Mouse (Mus musculus) kidney, embryonic 14.5 days (tissue): ENCODE results near the gene Amotl1. TPM values are rescaled to one million over a fixed set of nuclear protein-coding genes. Genes with fewer than 3 reads are reported as not detected.
A peak's percentile ranks its signal among the peaks of the same experiment; 100 is the strongest.

Experiments
- ATAC-seq: fragments of 200-750 bp; cut with Nextera tagmentation; 2 replicates; pipeline ENCODE4 v1.8.0; 2017; ENCODE audit warnings: moderate number of reproducible peaks, mild to moderate bottlenecking, moderate TSS enrichment, moderate library complexity; ENCODE audit not compliant: low FRiP score, low TSS enrichment
- H3K27ac ChIP-seq: fragments of 300-500 bp; sonication (generic); 2 replicates; pipeline ENCODE4 v1.5.1; 2014; ENCODE audit warnings: low read depth, mild to moderate bottlenecking, low read length, moderate library complexity, mixed read lengths
- H3K27me3 ChIP-seq: fragments of 300-500 bp; sonication (generic); 2 replicates; pipeline ENCODE4 v1.6.1; 2014; ENCODE audit warnings: mild to moderate bottlenecking, low read length; ENCODE audit not compliant: control insufficient read depth, insufficient read depth
- H3K36me3 ChIP-seq: fragments of 300-500 bp; sonication (generic); 2 replicates; pipeline ENCODE4 v1.6.1; 2014; ENCODE audit warnings: low read length, mixed read lengths; ENCODE audit not compliant: control insufficient read depth, insufficient read depth
- H3K4me1 ChIP-seq: fragments of 300-500 bp; sonication (generic); 2 replicates; pipeline ENCODE4 v1.6.1; 2014; ENCODE audit warnings: low read length, mixed read lengths; ENCODE audit not compliant: control insufficient read depth, insufficient read depth
- H3K4me2 ChIP-seq: fragments of 300-500 bp; sonication (generic); replicated peaks from 2 replicates; pipeline ENCODE4 v1.6.1; 2014; ENCODE audit warnings: low read depth, mild to moderate bottlenecking, low read length
- H3K4me3 ChIP-seq: fragments of 300-500 bp; sonication (generic); 2 replicates; pipeline ENCODE4 v1.5.1; 2014; ENCODE audit warnings: mild to moderate bottlenecking, low read length
- H3K9ac ChIP-seq: fragments of 300-500 bp; sonication (generic); 2 replicates; pipeline ENCODE4 v1.6.1; 2014; ENCODE audit warnings: low read depth, mild to moderate bottlenecking, low read length, moderate library complexity
- H3K9me3 ChIP-seq: fragments of 300-500 bp; sonication (generic); 2 replicates; pipeline ENCODE4 v1.6.1; 2016; ENCODE audit warnings: low read length; ENCODE audit not compliant: control insufficient read depth
- WGBS: fragments of 180-500 bp; shearing (Covaris S2); extraction: QIAGEN DNeasy Blood & Tissue Kit; methylation state at CpG from one replicate; pipeline ENCODE4 v1.1.7; 2014; 5-methylcytosine and 5-hydroxymethylcytosine counted together
- polyA plus RNA-seq: library from polyadenylated mRNA; unstranded; fragments of >200 nt; fragmentation: Nextera tagmentation; extraction: Ambion mirVana; gene quantifications from 2 replicates; pipeline ENCODE4 v1.2.1, GENCODE M21; 2014

Gene Amotl1
- polyA plus RNA-seq, 1 experiment from 2014 or later: 32.9 TPM

DNA sequence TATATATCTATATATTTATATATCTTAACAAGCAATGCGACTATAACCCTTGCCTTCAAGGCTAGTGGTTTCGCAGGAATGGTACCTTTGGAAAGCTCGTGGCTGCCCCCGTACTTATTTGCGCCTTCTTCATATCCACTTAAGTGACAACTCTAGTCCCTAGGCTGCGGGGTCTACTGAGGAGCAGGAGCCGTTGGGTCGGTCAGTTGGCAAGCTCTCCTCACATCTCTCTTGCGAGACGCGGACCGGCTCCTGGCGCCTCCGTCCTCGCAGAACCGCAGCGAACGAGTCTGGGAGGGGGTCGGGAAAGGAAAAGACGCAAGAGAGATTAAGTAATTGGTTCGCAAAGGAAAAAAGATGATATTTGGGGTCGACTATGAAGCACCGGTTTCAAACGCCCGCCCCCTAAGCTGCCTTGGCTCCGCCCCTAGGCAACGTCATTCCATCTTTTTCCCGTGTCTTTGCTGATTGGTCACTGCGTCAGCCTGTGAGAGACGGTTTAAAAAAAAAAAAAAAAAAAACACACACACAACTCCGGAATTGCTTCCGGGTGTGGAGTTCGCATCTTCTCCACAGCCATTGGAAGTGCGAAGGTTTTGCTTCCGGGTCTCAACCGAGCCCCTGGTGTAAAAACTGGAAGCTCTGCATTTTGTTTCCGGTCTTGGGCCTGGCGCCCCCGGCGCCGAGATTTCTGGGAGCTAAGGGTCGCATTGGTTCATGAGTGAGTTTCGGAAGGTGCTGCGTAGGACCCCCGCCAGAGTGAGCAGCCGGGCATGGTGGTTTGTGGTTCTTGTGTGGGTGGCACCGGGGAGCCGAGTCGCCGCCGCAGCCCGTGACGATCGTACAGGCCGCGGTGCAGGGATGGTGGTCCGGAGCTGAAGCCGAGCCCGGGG lies 144.6 kb downstream of the Amotl1 start, which contains the start of the genes Kdm4d and Cwc15:
Gene Kdm4d (minus strand): TSS at position 460 of the 893 bp plus-strand sequence.
Gene Cwc15 (plus strand): TSS at position 595 of the 893 bp plus-strand sequence.
- H3K36me3 ChIP-seq: peaks cover 31% of the 10 kb centered on the region
- peak within 1 kb of the TSS; percentile 75 for H3K4me3 ChIP-seq
- H3K27me3 ChIP-seq: no peaks in the 10 kb centered on the region
- no peaks in the 10 kb centered on the region for H3K9me3 ChIP-seq
- ATAC-seq: peak; percentile 99
- peak within 1 kb of the TSS; percentile 76 for H3K4me2 ChIP-seq
- WGBS: 1% methylated on average over 59 of the region's 59 CpGs
- peak within 1 kb of the TSS; percentile 87 for H3K9ac ChIP-seq
- peak within 1 kb of the TSS; percentile 55; the same call in 1 of the 2 replicates for H3K27ac ChIP-seq
- 0 out of 2 replicates have a peak, but pooled peaks cover 3% of the 10 kb centered on the region for H3K4me1 ChIP-seq

DNA sequence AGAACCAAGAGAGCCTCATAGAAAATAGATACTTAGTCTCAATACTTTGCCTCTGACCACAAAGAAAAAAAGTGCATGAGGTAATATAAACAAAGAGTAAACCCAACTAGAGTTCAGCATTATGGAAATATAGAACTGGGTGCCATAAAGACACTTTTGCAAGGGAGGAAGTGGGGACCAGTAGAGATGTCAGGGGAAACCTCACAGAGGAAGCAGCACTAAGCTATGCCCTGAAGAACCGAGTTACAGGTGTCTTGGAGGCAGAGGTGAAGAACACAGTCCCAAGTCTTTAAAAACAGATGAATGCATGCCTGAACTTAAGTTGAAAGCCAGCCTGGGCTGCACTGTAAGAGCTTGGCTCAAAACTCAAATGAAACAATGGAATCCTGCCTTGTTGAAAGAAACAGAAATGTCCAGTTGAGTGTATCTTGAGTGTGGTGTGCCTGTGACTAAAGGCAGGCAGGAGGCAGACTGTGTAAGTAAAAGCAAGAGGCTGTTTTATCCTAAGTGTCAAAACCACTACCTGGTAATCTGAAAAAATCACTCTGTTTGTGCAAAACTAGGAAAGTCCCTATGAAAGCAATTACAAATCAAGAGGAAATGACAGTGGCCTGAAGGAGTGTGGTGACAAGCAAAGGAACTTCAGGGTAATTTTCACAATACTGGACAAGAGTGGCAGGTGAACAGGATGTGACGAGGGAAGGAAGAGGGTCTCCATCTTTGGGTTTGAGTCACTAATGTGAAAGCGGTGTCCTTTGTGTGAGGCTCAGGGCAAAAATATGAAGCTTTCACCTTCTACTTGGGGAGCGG lies 145.8 kb downstream of the Amotl1 start:
- Histone ChIP-seq H3K27ac (no peak overlapping the region), H3K4me3 (peak overlapping the region; percentile 75), H3K9ac (0 out of 2 replicates have a peak overlapping the region, but pooled peaks have one; percentile 65), H3K4me2 (peak overlapping the region; percentile 76), H3K27me3 (no peaks in the 10 kb centered on the region), H3K9me3 (no peaks in the 10 kb centered on the region), H3K36me3 (peaks cover 21% of the 10 kb centered on the region), H3K4me1 (0 out of 2 replicates have a peak, but pooled peaks cover 3% of the 10 kb centered on the region)
- WGBS: 83% methylated on average over 4 of the region's 4 CpGs
- ATAC-seq: no peak

Other genes starting within 250 kb of the Amotl1 start
- 0.31 TPM in 2 replicates for gene Kdm4d, start 144.6 kb downstream of the Amotl1 start, polyA plus RNA-seq
- 172 and 219 TPM in 2 replicates for gene Cwc15, start 144.4 kb downstream of the Amotl1 start, polyA plus RNA-seq
- not detected in 2 replicates for gene Piwil4, start 95.7 kb upstream of the Amotl1 start, polyA plus RNA-seq
- gene Fut4, start 107.3 kb upstream of the Amotl1 start, polyA plus RNA-seq: 1.5 and 3.5 TPM in 2 replicates
- not detected in 2 replicates for gene 1700012B09Rik, start 126.0 kb upstream of the Amotl1 start, polyA plus RNA-seq
- gene Mre11a, start 139.6 kb upstream of the Amotl1 start, polyA plus RNA-seq: 25.8 and 36.9 TPM in 2 replicates
- gene Ankrd49, start 139.8 kb upstream of the Amotl1 start, polyA plus RNA-seq: 44.5 and 46.8 TPM in 2 replicates
- gene Gpr83, start 215.2 kb upstream of the Amotl1 start, polyA plus RNA-seq: 0.37 and 0.46 TPM in 2 replicates